Mouse (Mus musculus) thymus, adult 2 months (tissue): ENCODE data around the gene Calhm2.

ENCODE experiments used
- CTCF ChIP-seq: fragments of 200-500 bp; IDR thresholded peaks from 2 replicates; pipeline ENCODE4 v1.5.1; 2012; ENCODE audit warnings: mild to moderate bottlenecking, control low read depth, low read length, moderate library complexity, borderline replicate concordance; ENCODE audit not compliant: control insufficient read depth, poor library complexity, insufficient read depth; ENCODE audit errors: extremely low read depth
- POLR2A ChIP-seq: fragments of 200-500 bp; IDR thresholded peaks from 2 replicates; pipeline ENCODE4 v1.6.1; 2012; ENCODE audit warnings: mild to moderate bottlenecking, low read length, control low read depth, moderate library complexity; ENCODE audit not compliant: control insufficient read depth, poor library complexity, insufficient read depth; ENCODE audit errors: extremely low read depth

- TF ChIP-seq CTCF: 0 out of 2 replicates have a peak, but pooled peaks have one; percentile 34
- TF ChIP-seq POLR2A: 0 out of 2 replicates have a peak, but pooled peaks have one; percentile 44
Measured at GRCm38 (mm10) chr19:47067924-47068611, 70.0 kb downstream of the Calhm2 start.
